Mouse (Mus musculus) liver (tissue): ENCODE measurements at regions not wholly inside any gene's neighbourhood (a gene's known extent, or its start where the extent isn't known, plus 50 kb on each side); places are given as distances from the start of the nearest gene placed in this dataset.
A peak's percentile ranks its signal among the peaks of the same experiment; 100 is the strongest.

Experiments
- DNase-seq: peaks from one replicate; pipeline ENCODE4 v3.0.0-alpha.2; 2020; ENCODE audit warnings: mixed read lengths

- DNase-seq = no peak
Measured at GRCm38 (mm10) chr3:35387386-35387785, 366.5 kb upstream of the Atp11b start.

- DNase-seq = no peak
Measured at GRCm38 (mm10) chr3:35392657-35393056, 361.2 kb upstream of the Atp11b start.

- DNase-seq = no peak
Measured at GRCm38 (mm10) chr3:35400213-35400612, 353.7 kb upstream of the Atp11b start.

GRCm38 (mm10) chr3:35402666-35403065, 351.2 kb upstream of the Atp11b start:
- DNase-seq = no peak

GRCm38 (mm10) chr3:35403952-35404351, 350.0 kb upstream of the Atp11b start:
- DNase-seq = no peak

GRCm38 (mm10) chr3:35404492-35405390, 349.2 kb upstream of the Atp11b start:
- DNase-seq = peak; percentile 3

- DNase-seq = peak; percentile 10
Measured at GRCm38 (mm10) chr3:35405621-35406079, 348.3 kb upstream of the Atp11b start.

GRCm38 (mm10) chr3:35437687-35438086, 316.2 kb upstream of the Atp11b start:
- no peak for DNase-seq

- DNase-seq = no peak
Measured at GRCm38 (mm10) chr3:35462858-35463257, 291.0 kb upstream of the Atp11b start.

- no peak for DNase-seq
Measured at GRCm38 (mm10) chr3:35464212-35464911, 289.5 kb upstream of the Atp11b start.

GRCm38 (mm10) chr3:35465956-35466355, 287.9 kb upstream of the Atp11b start:
- no peak for DNase-seq

- DNase-seq = no peak
Measured at GRCm38 (mm10) chr3:35473351-35473750, 280.6 kb upstream of the Atp11b start.

- no peak for DNase-seq
Measured at GRCm38 (mm10) chr3:35474361-35474760, 279.5 kb upstream of the Atp11b start.

- no peak for DNase-seq
Measured at GRCm38 (mm10) chr3:35475326-35475725, 278.6 kb upstream of the Atp11b start.

- DNase-seq = no peak
Measured at GRCm38 (mm10) chr3:35480714-35481695, 272.9 kb upstream of the Atp11b start.

- DNase-seq = no peak
Measured at GRCm38 (mm10) chr3:35481841-35482240, 272.1 kb upstream of the Atp11b start.

GRCm38 (mm10) chr3:35482296-35482695, 271.6 kb upstream of the Atp11b start:
- DNase-seq = peak; percentile 8

- DNase-seq = no peak
Measured at GRCm38 (mm10) chr3:35482759-35483158, 271.1 kb upstream of the Atp11b start.

GRCm38 (mm10) chr3:35496027-35496824, 257.7 kb upstream of the Atp11b start:
- no peak for DNase-seq

- DNase-seq = no peak
Measured at GRCm38 (mm10) chr3:35510314-35510713, 243.6 kb upstream of the Atp11b start.

GRCm38 (mm10) chr3:35516517-35516916, 237.4 kb upstream of the Atp11b start:
- DNase-seq = no peak

- no peak for DNase-seq
Measured at GRCm38 (mm10) chr3:35520131-35520530, 233.8 kb upstream of the Atp11b start.
